Mouse (Mus musculus) bone marrow, adult 2 months (tissue): ENCODE measurements at regions not wholly inside any gene's neighbourhood (a gene's known extent, or its start where the extent isn't known, plus 50 kb on each side); places are given as distances from the start of the nearest gene placed in this dataset.

Source experiments
- H3K27ac ChIP-seq: fragments of 200-500 bp; 2 replicates; pipeline ENCODE4 v1.5.1; 2012; ENCODE audit warnings: low read depth, mild to moderate bottlenecking, control low read depth, inconsistent platforms, low read length; ENCODE audit not compliant: control insufficient read depth, poor library complexity, insufficient read depth
- H3K4me1 ChIP-seq: fragments of 200-500 bp; 2 replicates; pipeline ENCODE4 v1.6.1; 2011; ENCODE audit warnings: low read length; ENCODE audit not compliant: control insufficient read depth, insufficient read depth
- H3K4me3 ChIP-seq: fragments of 200-500 bp; replicated peaks from 2 replicates; pipeline ENCODE3; 2011; ENCODE audit warnings: mild to moderate bottlenecking, low read depth, low read length, control low read depth; ENCODE audit not compliant: control insufficient read depth
- CTCF ChIP-seq: fragments of 200-500 bp; IDR thresholded peaks from 2 replicates; pipeline ENCODE4 v1.5.1; 2011; ENCODE audit warnings: low read length, control low read depth; ENCODE audit not compliant: control insufficient read depth, insufficient read depth
- POLR2A ChIP-seq: fragments of 200-500 bp; IDR thresholded peaks from 2 replicates; pipeline ENCODE4 v1.6.1; 2011; ENCODE audit warnings: low read depth, mild to moderate bottlenecking, control low read depth, low read length, borderline replicate concordance; ENCODE audit not compliant: control insufficient read depth
- WGBS: fragments of 180-500 bp; shearing (Covaris S2); methylation state at CpG from one replicate; pipeline ENCODE4 v1.1.7; 2018; 5-methylcytosine and 5-hydroxymethylcytosine counted together

GRCm38 (mm10) chr4:54338556-54338955 lies 512.7 kb downstream of the Tmem38b start:
- no peak overlapping the region for H3K4me3 ChIP-seq
- H3K4me1 ChIP-seq, result no peaks in the 10 kb centered on the region
- 44% methylated on average over 1 of the region's 1 CpGs for WGBS
- no peak for TF ChIP-seq POLR2A
- no peak for TF ChIP-seq CTCF
- no peak overlapping the region for H3K27ac ChIP-seq

- 78% methylated on average over 1 of the region's 1 CpGs for WGBS
- no peak for TF ChIP-seq CTCF
- TF ChIP-seq POLR2A, result no peak
Measured at GRCm38 (mm10) chr4:54340106-54340505, 514.3 kb downstream of the Tmem38b start.

GRCm38 (mm10) chr4:54353657-54354390 lies 528.0 kb downstream of the Tmem38b start:
- Histone ChIP-seq H3K4me1 (no peaks in the 10 kb centered on the region), H3K4me3 (no peak overlapping the region), H3K27ac (no peak overlapping the region)
- TF ChIP-seq POLR2A (no peak), CTCF (no peak)
- WGBS, result 79% methylated on average over 8 of the region's 8 CpGs

More at GRCm38 (mm10) chr4:54340106-54340505, 514.3 kb downstream of the Tmem38b start:
- no peaks in the 10 kb centered on the region for H3K4me1 ChIP-seq
- no peak overlapping the region for H3K27ac ChIP-seq
- H3K4me3 ChIP-seq, result no peak overlapping the region

- TF ChIP-seq POLR2A (no peak), CTCF (no peak)
- no peak overlapping the region for H3K4me3 ChIP-seq
- no peaks in the 10 kb centered on the region for H3K4me1 ChIP-seq
- H3K27ac ChIP-seq, result no peak overlapping the region
- 78% methylated on average over 4 of the region's 4 CpGs for WGBS
Measured at GRCm38 (mm10) chr4:54354391-54354726, 528.5 kb downstream of the Tmem38b start.

- WGBS, result 80% methylated on average over 7 of the region's 7 CpGs
- no peak for TF ChIP-seq POLR2A
- TF ChIP-seq CTCF, result no peak
- H3K27ac ChIP-seq, result no peak overlapping the region
- H3K4me3 ChIP-seq, result no peak overlapping the region
- H3K4me1 ChIP-seq, result no peaks in the 10 kb centered on the region
Measured at GRCm38 (mm10) chr4:54355381-54356040, 529.7 kb downstream of the Tmem38b start.

- H3K4me3 ChIP-seq, result no peak overlapping the region
- no peaks in the 10 kb centered on the region for H3K4me1 ChIP-seq
- WGBS, result 83% methylated on average over 2 of the region's 2 CpGs
- no peak overlapping the region for H3K27ac ChIP-seq
- TF ChIP-seq CTCF, result no peak
- no peak for TF ChIP-seq POLR2A
Measured at GRCm38 (mm10) chr4:54356041-54356427, 530.2 kb downstream of the Tmem38b start.

GRCm38 (mm10) chr4:54370909-54371308 lies 545.1 kb downstream of the Tmem38b start:
- Histone ChIP-seq H3K27ac (no peak overlapping the region), H3K4me3 (no peak overlapping the region), H3K4me1 (no peaks in the 10 kb centered on the region)
- WGBS, result 14% methylated on average over 3 of the region's 3 CpGs
- TF ChIP-seq POLR2A, result no peak
- TF ChIP-seq CTCF, result no peak

GRCm38 (mm10) chr4:54371418-54371957 lies 545.6 kb downstream of the Tmem38b start:
- no peak overlapping the region for H3K4me3 ChIP-seq
- H3K4me1 ChIP-seq, result no peaks in the 10 kb centered on the region
- 79% methylated on average over 7 of the region's 7 CpGs for WGBS
- no peak for TF ChIP-seq CTCF
- no peak overlapping the region for H3K27ac ChIP-seq

GRCm38 (mm10) chr4:54373606-54374005 lies 547.8 kb downstream of the Tmem38b start:
- H3K4me3 ChIP-seq, result no peak overlapping the region
- no peak for TF ChIP-seq POLR2A
- no peak for TF ChIP-seq CTCF
- no peaks in the 10 kb centered on the region for H3K4me1 ChIP-seq
- H3K27ac ChIP-seq, result no peak overlapping the region
- 75% methylated on average over 2 of the region's 2 CpGs for WGBS

GRCm38 (mm10) chr4:54374457-54374856 lies 548.6 kb downstream of the Tmem38b start:
- Histone ChIP-seq H3K4me3 (no peak overlapping the region), H3K4me1 (no peaks in the 10 kb centered on the region), H3K27ac (no peak overlapping the region)
- WGBS, result 70% methylated on average over 5 of the region's 5 CpGs
- TF ChIP-seq POLR2A (no peak), CTCF (no peak)
